In the genomic region with DNA sequence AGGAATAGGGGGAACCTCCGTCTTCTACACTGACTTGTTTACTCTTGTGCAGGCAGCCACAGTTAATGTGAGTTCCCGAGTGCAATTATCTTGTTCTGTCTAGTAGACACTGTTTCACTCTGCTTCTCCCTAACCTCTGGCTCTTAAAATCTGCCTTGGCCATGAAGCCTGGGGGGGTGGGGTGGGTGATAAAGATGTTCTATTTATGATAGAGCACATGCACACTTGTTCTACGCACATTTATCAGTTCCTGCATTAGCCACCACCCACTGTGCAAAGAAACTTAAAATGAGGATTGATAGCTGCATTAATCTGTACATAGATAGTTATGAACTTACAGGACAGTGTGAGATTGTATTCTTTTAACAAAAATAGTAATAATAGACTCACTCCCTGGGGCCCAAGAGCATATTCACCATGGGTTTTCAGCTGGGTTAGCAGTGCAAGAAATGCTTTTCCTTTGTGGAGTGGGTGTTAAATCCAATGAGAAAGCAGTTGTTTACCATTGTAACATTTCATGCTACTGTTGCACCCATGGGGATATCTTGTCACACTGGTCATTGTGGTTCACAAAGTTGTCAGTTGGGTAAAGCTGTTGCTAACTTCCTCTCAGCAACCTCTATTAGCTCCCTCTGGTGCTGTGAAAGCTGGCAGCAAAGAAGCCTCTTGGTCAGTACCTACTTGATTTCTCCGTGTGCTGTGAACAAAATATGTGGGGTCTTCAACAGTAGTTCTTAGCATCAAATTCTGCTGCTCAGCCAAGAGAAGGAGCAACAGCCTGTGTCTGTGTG, we compare ENCODE assay signal across 20 mouse cellular contexts. TPM values are rescaled to one million over a fixed set of nuclear protein-coding genes. Genes with fewer than 3 reads are reported as not detected.
DNase-seq lines count a peak whose midpoint lies in the region; ATAC-seq lines count a peak whose summit lies in the region.
"Had no signal": no experiment of that assay in that cellular context is flagged by ENCODE, and none has a peak within 500 bp of the region (broad histone marks: within the 10 kb centered on the region; RNA-seq: fewer than 3 reads in every experiment).

No protein-coding gene starts in this region.

- no peak overlapping the region for H3K4me3 ChIP-seq in heart, embryonic 12.5 days
- 0 out of 2 replicates have a peak overlapping the region, but pooled peaks have one; percentile 1 for H3K4me3 ChIP-seq in liver, embryonic 15.5 days (replicated peaks)
- H3K4me3 ChIP-seq: intestine, embryonic 15.5 days; neural tube, embryonic 15.5 days had no signal

- ATAC-seq in heart, embryonic 12.5 days (ENCODE audit: insufficient number of reproducible peaks, low FRiP score), result peak; percentile 36; the same call in 1 of the 2 replicates
- ATAC-seq in erythroid progenitor cell, adult 5-6 weeks (replicated peaks; ENCODE audit: low FRiP score, poor library complexity, severe bottlenecking), result peak; percentile 76
- peak; percentile 99 for ATAC-seq in liver, embryonic 15.5 days (ENCODE audit: insufficient read depth)
- ATAC-seq: forebrain, embryonic 14.5 days; intestine, embryonic 15.5 days had no signal

- no peaks in the 10 kb centered on the region for H3K9me3 ChIP-seq in heart, embryonic 12.5 days (replicated peaks)
- H3K9me3 ChIP-seq in liver, embryonic 15.5 days (replicated peaks), result no peaks in the 10 kb centered on the region
- H3K9me3 ChIP-seq: intestine, embryonic 15.5 days; neural tube, embryonic 15.5 days had no signal

- no peaks in the 10 kb centered on the region for H3K36me3 ChIP-seq in heart, embryonic 12.5 days
- no peaks in the 10 kb centered on the region for H3K36me3 ChIP-seq in liver, embryonic 15.5 days (replicated peaks)
- H3K36me3 ChIP-seq: intestine, embryonic 15.5 days; neural tube, embryonic 15.5 days had no signal

- no peak overlapping the region for H3K27ac ChIP-seq in heart, embryonic 12.5 days (ENCODE audit: poor library complexity, severe bottlenecking)
- peak overlapping the region; percentile 70 for H3K27ac ChIP-seq in liver, embryonic 15.5 days (replicated peaks)
- H3K27ac ChIP-seq: hindbrain, embryonic 14.5 days; intestine, embryonic 15.5 days; neural tube, embryonic 15.5 days had no signal

- H3K27me3 ChIP-seq in heart, embryonic 12.5 days (replicated peaks), result no peaks in the 10 kb centered on the region
- H3K27me3 ChIP-seq in liver, embryonic 15.5 days, result no peaks in the 10 kb centered on the region
- H3K27me3 ChIP-seq: CH12.LX; intestine, embryonic 15.5 days; neural tube, embryonic 15.5 days had no signal

- WGBS in heart, embryonic 12.5 days, result 41% methylated on average over 4 of the region's 4 CpGs
- WGBS in liver, embryonic 15.5 days (ENCODE audit: insufficient replicate concordance), result 23% methylated on average over 4 of the region's 4 CpGs

- DNase-seq in heart, adult 18-20 months, result no peak
- peak; percentile 39 to 64 for DNase-seq in natural killer cell, adult 2 months (ENCODE audit: low spot score in 2 of 2)
- no peak for DNase-seq in left cerebral cortex, adult 8-10 months (ENCODE audit: low spot score in 2 of 2)
- no peak for DNase-seq in cerebellum, adult 9-10 months
- DNase-seq in layer of hippocampus, adult 18-20 months (ENCODE audit: low spot score in 2 of 2), result no peak
- DNase-seq: adrenal gland, postnatal 14 days; cerebellum, adult 18-20 months; heart, postnatal 10 days; kidney, postnatal 10 days; lung, postnatal 14 days; thymus, postnatal 36 days had no signal

- H3K4me1 ChIP-seq in heart, embryonic 12.5 days (replicated peaks), result peaks cover 4% of the 10 kb centered on the region
- H3K4me1 ChIP-seq in liver, embryonic 15.5 days (replicated peaks), result peaks cover 21% of the 10 kb centered on the region
- H3K4me1 ChIP-seq: intestine, embryonic 15.5 days; neural tube, embryonic 15.5 days had no signal

- H3K4me2 ChIP-seq in heart, embryonic 12.5 days, result no peak overlapping the region
- H3K4me2 ChIP-seq in liver, embryonic 15.5 days, result peak overlapping the region; percentile 55
- H3K4me2 ChIP-seq: hindbrain, embryonic 14.5 days; intestine, embryonic 15.5 days; midbrain, embryonic 11.5 days; neural tube, embryonic 15.5 days had no signal

- H3K9ac ChIP-seq in heart, embryonic 12.5 days, result no peak overlapping the region
- no peak overlapping the region for H3K9ac ChIP-seq in liver, embryonic 15.5 days
- H3K9ac ChIP-seq: hindbrain, embryonic 14.5 days; intestine, embryonic 15.5 days; neural tube, embryonic 15.5 days had no signal

RNA-seq across cellular contexts. Expression of a gene that starts 21.9 kb away (rescaled TPM):
- polyA plus RNA-seq in heart, embryonic 12.5 days (2016; fragmentation: Nextera tagmentation; extraction: Ambion mirVana), result 8.2 and 10.2 TPM in 2 replicates
- total RNA-seq in heart, adult 18-20 months (2021), result 10 to 100 TPM in 1 of 2 experiments, 1 to 10 TPM in 1; 8.4 to 10.1 TPM
- total RNA-seq in erythroid progenitor cell, adult 5-6 weeks (2015; ENCODE audit: low replicate concordance), result 8.4 and 39.6 TPM in 2 replicates
- total RNA-seq in erythroid progenitor cell, adult 5-6 weeks (2017; ENCODE audit: low replicate concordance), result 5.5 and 7.3 TPM in 2 replicates
- polyA plus RNA-seq in liver, embryonic 15.5 days (2015; fragmentation: Nextera tagmentation; extraction: Ambion mirVana), result 1.1 and 1.5 TPM in 2 replicates
- total RNA-seq in left cerebral cortex, adult 8-10 months (2022), result 100 to 1,000 TPM; 157 to 192 (median 173) TPM
- 100 to 1,000 TPM; 110 to 116 TPM for total RNA-seq in layer of hippocampus, adult 18-20 months (2021)

Comparison
In these comparisons a context has a peak if more than half of its experiments do, and no peak if none do; other contexts are left out.
1. ATAC-seq: peak in every context shown above with its lines; median percentile 99 in liver, embryonic 15.5 days; 76 in erythroid progenitor cell, adult 5-6 weeks; 36 in heart, embryonic 12.5 days.
2. DNase-seq: peak in natural killer cell, adult 2 months (2 of 2); none in heart, adult 18-20 months (0 of 2), left cerebral cortex, adult 8-10 months (0 of 2), cerebellum, adult 9-10 months (single experiment) and layer of hippocampus, adult 18-20 months (0 of 2).